Mouse (Mus musculus) limb, embryonic 12.5 days (tissue): Measurements from ENCODE around the gene Ints4. TPM values are rescaled to one million over a fixed set of nuclear protein-coding genes. Genes with fewer than 3 reads are reported as not detected.
"Not testable (repeated sequence)": the region's sequence is repeated elsewhere in the genome, so short reads cannot be mapped to it uniquely, and the experiment has no call there.

Experiments used
- ATAC-seq: fragments of 200-750 bp; cut with Nextera tagmentation; 2 replicates; pipeline ENCODE4 v1.8.0; 2017; ENCODE audit warnings: low read depth, moderate TSS enrichment; ENCODE audit not compliant: insufficient number of reproducible peaks, insufficient read depth, low FRiP score, low TSS enrichment
- H3K27ac ChIP-seq: fragments of 300-500 bp; sonication (generic); 2 replicates; pipeline ENCODE4 v1.5.1; 2016; ENCODE audit warnings: mild to moderate bottlenecking, moderate library complexity
- H3K27me3 ChIP-seq: fragments of 300-500 bp; sonication (generic); 2 replicates; pipeline ENCODE4 v1.6.1; 2016; ENCODE audit warnings: mild to moderate bottlenecking, moderate library complexity
- H3K36me3 ChIP-seq: fragments of 300-500 bp; sonication (generic); 2 replicates; pipeline ENCODE4 v1.6.1; 2016; ENCODE audit warnings: mild to moderate bottlenecking, moderate library complexity
- H3K4me1 ChIP-seq: fragments of 300-500 bp; sonication (generic); replicated peaks from 2 replicates; pipeline ENCODE4 v1.6.1; 2016
- H3K4me2 ChIP-seq: fragments of 300-500 bp; sonication (generic); 2 replicates; pipeline ENCODE4 v1.6.1; 2016; ENCODE audit warnings: mild to moderate bottlenecking, moderate library complexity
- H3K4me3 ChIP-seq: fragments of 300-500 bp; sonication (generic); replicated peaks from 2 replicates; pipeline ENCODE4 v1.5.1; 2016; ENCODE audit warnings: mild to moderate bottlenecking
- H3K9ac ChIP-seq: fragments of 300-500 bp; sonication (generic); replicated peaks from 2 replicates; pipeline ENCODE4 v1.6.1; 2016; ENCODE audit warnings: mild to moderate bottlenecking, moderate library complexity
- H3K9me3 ChIP-seq: fragments of 300-500 bp; sonication (generic); 2 replicates; pipeline ENCODE4 v1.6.1; 2016; ENCODE audit warnings: mild to moderate bottlenecking, moderate library complexity
- WGBS: fragments of 180-500 bp; shearing (Covaris S2); methylation state at CpG from one replicate; pipeline ENCODE4 v1.1.7; 2016; 5-methylcytosine and 5-hydroxymethylcytosine counted together
- polyA plus RNA-seq: library from polyadenylated mRNA; unstranded; fragments of >200 nt; fragmentation: Nextera tagmentation; extraction: Ambion mirVana; gene quantifications from 2 replicates; pipeline ENCODE4 v1.2.1, GENCODE M21; 2016

Ints4 gene
- 60.0 and 61.2 TPM in 2 replicates for polyA plus RNA-seq

DNA sequence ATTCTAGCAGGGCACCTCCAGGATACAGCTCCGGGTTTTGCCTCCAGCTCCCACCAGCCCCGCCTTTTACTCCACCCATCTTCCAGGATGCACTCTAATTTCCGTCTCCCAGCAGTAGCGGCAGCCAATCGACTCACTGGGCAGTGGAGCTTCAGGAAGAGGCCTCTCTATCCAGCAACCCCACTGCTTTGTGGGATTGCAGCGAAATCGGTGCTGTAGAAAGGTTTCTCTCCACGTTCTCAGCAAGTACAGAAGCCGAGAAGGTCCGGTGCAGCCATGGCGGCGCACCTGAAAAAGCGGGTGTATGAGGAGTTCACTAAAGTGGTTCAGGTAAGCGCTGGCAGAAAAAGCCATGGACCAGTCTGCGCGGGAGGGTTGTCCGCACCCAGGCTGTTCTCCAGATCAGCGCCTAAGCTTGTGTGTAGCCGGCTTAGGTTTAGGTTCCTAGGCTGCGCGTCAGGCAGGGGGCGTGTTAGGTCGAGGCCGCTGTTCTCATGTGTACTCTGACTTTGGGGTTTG lies at the start of gene Ints4:
Ints4 (plus strand) TSS at position 136 of the 519 bp plus-strand sequence.
- WGBS = under 1% methylated on average over 24 of the region's 24 CpGs
- Histone ChIP-seq H3K4me3 (peak within 1 kb of the TSS; percentile 63), H3K27ac (peak within 1 kb of the TSS; percentile 78), H3K36me3 (peaks cover 14% of the 10 kb centered on the region), H3K4me2 (peak within 1 kb of the TSS; percentile 93), H3K9me3 (no peaks in the 10 kb centered on the region), H3K4me1 (peaks cover 15% of the 10 kb centered on the region; the same call in 1 of the 2 replicates), H3K9ac (peak within 1 kb of the TSS; percentile 70), H3K27me3 (no peaks in the 10 kb centered on the region)
- peak; percentile 99 for ATAC-seq

DNA sequence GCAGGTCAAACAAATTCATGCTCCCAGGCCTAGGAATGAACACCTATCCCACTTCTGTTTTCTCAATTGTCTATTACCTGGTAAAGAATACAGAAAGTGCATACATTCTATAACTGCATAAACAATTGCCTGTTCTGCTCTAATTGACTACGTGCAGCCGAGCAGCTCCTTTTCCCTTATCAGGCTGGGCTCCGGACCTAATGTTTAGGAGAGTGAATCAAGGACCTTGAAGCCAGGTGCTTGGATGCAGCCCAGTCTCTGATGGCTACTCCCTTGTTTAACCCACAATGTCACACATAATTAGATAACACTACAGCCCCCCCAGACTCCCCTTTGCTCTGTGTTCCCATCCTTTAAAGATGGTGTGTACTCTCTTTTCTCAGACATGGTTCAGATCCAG lies 47.2 kb upstream of the Ints4 start:
- not testable (repeated sequence) for H3K4me2 ChIP-seq, ATAC-seq, H3K4me3 ChIP-seq, H3K27me3 ChIP-seq, H3K9ac ChIP-seq, H3K27ac ChIP-seq, H3K9me3 ChIP-seq, H3K36me3 ChIP-seq
- 71% methylated on average over 3 of the region's 3 CpGs for WGBS
- peaks cover 28% of the 10 kb centered on the region for H3K4me1 ChIP-seq

DNA sequence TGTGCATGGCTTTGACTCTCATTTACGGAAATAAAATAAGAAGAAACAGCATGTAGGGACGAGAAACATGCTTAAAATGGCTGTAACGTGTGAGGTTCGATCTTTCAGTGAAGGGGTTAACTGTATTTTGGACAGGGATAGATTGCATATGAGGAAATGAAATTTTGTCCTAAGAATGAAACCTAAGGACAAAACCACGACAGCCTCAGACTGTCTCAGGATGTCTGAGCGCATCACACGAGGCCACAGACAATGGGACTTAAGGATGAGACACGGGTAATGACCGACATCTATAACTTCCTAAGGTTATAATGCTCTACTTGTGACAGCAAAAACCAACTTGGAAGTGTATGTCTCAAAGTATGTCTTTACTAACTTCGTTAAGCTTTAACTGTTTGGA lies 46.2 kb upstream of the Ints4 start:
- Histone ChIP-seq H3K9me3 (no peaks in the 10 kb centered on the region), H3K4me3 (no peak overlapping the region), H3K4me1 (peaks cover 22% of the 10 kb centered on the region), H3K36me3 (no peaks in the 10 kb centered on the region), H3K27me3 (no peaks in the 10 kb centered on the region), H3K4me2 (no peak overlapping the region), H3K27ac (no peak overlapping the region), H3K9ac (no peak overlapping the region)
- WGBS = 86% methylated on average over 10 of the region's 10 CpGs
- no peak for ATAC-seq

GRCm38 (mm10) chr7:97438986-97439385 lies 41.8 kb upstream of the Ints4 start:
- H3K27me3 ChIP-seq = no peaks in the 10 kb centered on the region
- H3K36me3 ChIP-seq = no peaks in the 10 kb centered on the region
- H3K4me2 ChIP-seq = no peak overlapping the region
- H3K9me3 ChIP-seq = peaks cover 4% of the 10 kb centered on the region; the same call in 1 of the 2 replicates
- H3K4me1 ChIP-seq = 0 out of 2 replicates have a peak, but pooled peaks cover 11% of the 10 kb centered on the region
- H3K4me3 ChIP-seq = no peak overlapping the region
- no peak overlapping the region for H3K9ac ChIP-seq
- H3K27ac ChIP-seq = no peak overlapping the region
- ATAC-seq = no peak

- Histone ChIP-seq H3K4me3 (no peak overlapping the region), H3K27me3 (no peaks in the 10 kb centered on the region), H3K27ac (peak overlapping the region; percentile 57), H3K36me3 (no peaks in the 10 kb centered on the region), H3K4me1 (no peaks in the 10 kb centered on the region), H3K9me3 (peaks cover 6% of the 10 kb centered on the region; the same call in 1 of the 2 replicates), H3K4me2 (no peak overlapping the region), H3K9ac (no peak overlapping the region)
- peak; percentile 79; the same call in 1 of the 2 replicates for ATAC-seq
- WGBS = 57% methylated on average over 6 of the region's 6 CpGs
Measured at GRCm38 (mm10) chr7:97446171-97446925, 34.4 kb upstream of the Ints4 start.

DNA sequence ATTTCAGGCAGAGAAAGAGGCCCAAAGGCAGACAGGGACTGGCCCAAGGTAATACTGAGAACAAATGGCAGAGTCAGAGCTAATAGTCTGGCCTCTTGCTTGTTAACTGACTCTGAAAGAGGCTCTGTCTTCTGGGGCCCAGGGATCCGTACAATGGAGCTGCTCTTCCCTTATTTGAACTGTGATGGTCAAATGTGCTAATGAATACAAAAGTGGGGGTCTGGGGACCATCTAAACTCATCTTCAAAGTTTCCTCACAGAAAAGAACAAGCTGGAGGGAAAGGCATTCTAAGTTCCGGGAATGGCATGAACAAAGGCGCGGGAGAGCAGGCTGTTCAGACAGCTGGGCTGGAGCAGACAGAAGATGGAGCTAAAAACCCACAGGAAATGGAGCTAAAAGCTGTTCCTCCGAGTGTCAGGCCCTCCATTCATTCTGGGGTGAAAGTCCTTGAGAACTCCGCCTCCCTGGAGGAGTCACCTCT lies 33.7 kb upstream of the Ints4 start:
- H3K27me3 ChIP-seq = no peaks in the 10 kb centered on the region
- H3K9ac ChIP-seq = no peak overlapping the region
- 69% methylated on average over 6 of the region's 6 CpGs for WGBS
- no peak for ATAC-seq
- no peaks in the 10 kb centered on the region for H3K4me1 ChIP-seq
- H3K4me2 ChIP-seq = no peak overlapping the region
- no peaks in the 10 kb centered on the region for H3K36me3 ChIP-seq
- 0 out of 2 replicates have a peak, but pooled peaks cover 4% of the 10 kb centered on the region for H3K9me3 ChIP-seq
- peak overlapping the region; percentile 57 for H3K27ac ChIP-seq
- H3K4me3 ChIP-seq = no peak overlapping the region

DNA sequence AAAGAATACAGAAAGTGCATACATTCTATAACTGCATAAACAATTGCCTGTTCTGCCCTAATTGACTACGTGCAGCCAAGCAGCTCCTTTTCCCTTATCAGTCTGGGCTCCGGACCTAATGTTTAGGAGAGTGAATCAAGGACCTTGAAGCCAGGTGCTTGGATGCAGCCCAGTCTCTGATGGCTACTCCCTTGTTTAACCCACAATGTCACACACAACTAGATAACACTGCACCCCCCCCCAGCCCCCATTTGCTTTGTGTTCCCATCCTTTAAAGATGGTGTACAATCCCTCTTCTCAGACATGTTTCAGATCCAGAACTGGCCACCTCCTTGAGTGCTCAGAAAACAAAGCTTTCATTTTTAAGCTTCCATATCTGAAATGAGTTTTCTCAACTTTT lies 29.7 kb upstream of the Ints4 start, which contains the start of gene Kctd14:
Kctd14 (plus strand) TSS at position 301 of the 400 bp plus-strand sequence.
- 80% methylated on average over 2 of the region's 2 CpGs for WGBS
- H3K4me3 ChIP-seq, H3K36me3 ChIP-seq, H3K27me3 ChIP-seq, H3K9me3 ChIP-seq, H3K4me2 ChIP-seq, ATAC-seq, H3K27ac ChIP-seq, H3K9ac ChIP-seq: not testable (repeated sequence)
- peaks cover 11% of the 10 kb centered on the region for H3K4me1 ChIP-seq

DNA sequence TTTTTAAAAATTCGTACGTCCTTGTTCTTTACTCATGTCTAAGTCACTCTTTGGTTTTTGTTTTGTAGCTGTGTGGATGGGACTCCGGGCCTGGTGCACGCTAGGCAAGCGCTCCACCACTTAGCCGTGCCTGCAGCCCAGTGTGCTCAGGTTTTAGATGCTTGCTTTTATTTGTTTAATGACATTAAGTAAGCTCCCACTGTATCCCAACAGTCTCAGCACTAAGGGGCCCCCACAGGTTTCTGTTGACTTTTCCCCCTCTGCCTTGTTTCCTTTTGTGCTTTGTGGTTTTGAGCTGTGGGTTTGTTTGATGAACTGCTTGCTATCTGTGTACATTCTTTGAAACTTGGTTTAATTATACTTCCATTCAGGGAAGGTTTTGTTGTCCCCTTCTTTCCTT lies 28.6 kb upstream of the Ints4 start:
- 0 out of 2 replicates have a peak, but pooled peaks cover 4% of the 10 kb centered on the region for H3K9me3 ChIP-seq
- no peak for ATAC-seq
- no peaks in the 10 kb centered on the region for H3K36me3 ChIP-seq
- no peak overlapping the region for H3K27ac ChIP-seq
- H3K4me3 ChIP-seq = no peak overlapping the region
- 85% methylated on average over 6 of the region's 6 CpGs for WGBS
- H3K9ac ChIP-seq = no peak overlapping the region
- H3K4me1 ChIP-seq = peaks cover 11% of the 10 kb centered on the region
- no peaks in the 10 kb centered on the region for H3K27me3 ChIP-seq
- no peak overlapping the region for H3K4me2 ChIP-seq

DNA sequence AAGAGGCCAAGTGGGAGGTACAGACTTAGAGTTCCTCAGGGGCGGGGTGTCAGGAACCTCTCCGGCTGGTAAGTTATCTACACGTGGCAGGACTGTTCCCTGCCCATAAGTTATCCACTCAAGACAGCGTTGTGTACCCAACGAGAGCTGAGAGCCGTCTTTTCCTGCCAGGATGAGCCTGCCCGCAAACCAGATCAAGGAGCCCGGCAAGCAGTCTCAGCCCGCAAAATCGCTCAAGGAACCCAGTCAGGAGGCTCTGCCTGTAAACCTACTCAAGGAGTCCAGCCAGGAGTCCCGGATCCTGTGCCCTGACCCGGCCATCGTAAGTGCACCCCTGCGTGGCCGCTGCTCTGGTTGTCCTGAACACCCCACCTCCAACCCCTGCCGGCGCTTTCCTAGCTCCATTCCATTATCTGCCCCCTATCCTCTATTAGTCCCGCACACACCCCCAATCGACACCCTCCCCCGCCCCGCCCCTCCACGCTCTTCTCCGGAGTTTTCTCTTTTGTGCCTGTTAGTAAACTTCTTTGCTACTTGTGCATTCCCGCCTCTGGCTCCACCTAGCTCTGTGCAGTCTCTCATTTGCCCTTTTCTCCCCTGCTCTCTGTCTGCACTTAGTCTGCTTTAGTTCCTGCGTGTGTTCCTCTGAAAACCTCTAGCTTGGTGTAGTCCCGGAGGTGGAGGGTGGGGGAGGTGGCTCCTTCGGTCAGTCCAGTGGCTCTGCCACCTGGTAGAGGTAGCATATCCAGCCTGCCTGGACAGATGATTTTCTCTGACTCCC lies 27.4 kb upstream of the Ints4 start:
- Histone ChIP-seq H3K36me3 (no peaks in the 10 kb centered on the region), H3K4me2 (peak overlapping the region; percentile 84), H3K9me3 (0 out of 2 replicates have a peak, but pooled peaks cover 4% of the 10 kb centered on the region), H3K27me3 (no peaks in the 10 kb centered on the region), H3K4me1 (peaks cover 11% of the 10 kb centered on the region), H3K27ac (peak overlapping the region; percentile 45; the same call in 1 of the 2 replicates), H3K4me3 (peak overlapping the region; percentile 46), H3K9ac (peak overlapping the region; percentile 70)
- peak; percentile 53; the same call in 1 of the 2 replicates for ATAC-seq
- WGBS = 4% methylated on average over 27 of the region's 27 CpGs

- no peak overlapping the region for H3K4me2 ChIP-seq
- no peak overlapping the region for H3K4me3 ChIP-seq
- H3K9ac ChIP-seq = no peak overlapping the region
- 88% methylated on average over 10 of the region's 10 CpGs for WGBS
- no peaks in the 10 kb centered on the region for H3K27me3 ChIP-seq
- H3K9me3 ChIP-seq = no peaks in the 10 kb centered on the region
- peaks cover 11% of the 10 kb centered on the region for H3K4me1 ChIP-seq
- no peak for ATAC-seq
- no peak overlapping the region for H3K27ac ChIP-seq
- no peaks in the 10 kb centered on the region for H3K36me3 ChIP-seq
Measured at GRCm38 (mm10) chr7:97454795-97455194, 26.0 kb upstream of the Ints4 start.

- no peak overlapping the region for H3K27ac ChIP-seq
- H3K36me3 ChIP-seq = no peaks in the 10 kb centered on the region
- no peak overlapping the region for H3K4me3 ChIP-seq
- 79% methylated on average over 3 of the region's 3 CpGs for WGBS
- H3K27me3 ChIP-seq = no peaks in the 10 kb centered on the region
- H3K9ac ChIP-seq = no peak overlapping the region
- peaks cover 11% of the 10 kb centered on the region for H3K4me1 ChIP-seq
- no peak for ATAC-seq
- no peak overlapping the region for H3K4me2 ChIP-seq
- no peaks in the 10 kb centered on the region for H3K9me3 ChIP-seq
Measured at GRCm38 (mm10) chr7:97455577-97455976, 25.2 kb upstream of the Ints4 start.
